Mouse (Mus musculus): ENCODE results near the gene Trp53i11. TPM values are rescaled to one million over a fixed set of nuclear protein-coding genes. Genes with fewer than 3 reads are reported as not detected.
A peak's percentile ranks its signal among the peaks of the same experiment; 100 is the strongest.

Gene Trp53i11
- polyA plus RNA-seq, 1 experiment from 2014 or later = 58.9 TPM

- Histone ChIP-seq H3K9me3 (ENCODE audit: control insufficient read depth, low read length) (no peaks in the 10 kb centered on the region), H3K27ac (ENCODE audit: low read depth) (no peak overlapping the region), H3K27me3 (replicated peaks; ENCODE audit: control insufficient read depth, insufficient read depth, low read length) (peaks cover 9% of the 10 kb centered on the region; the same call in 1 of the 2 replicates), H3K4me1 (replicated peaks; ENCODE audit: control insufficient read depth, insufficient read depth, low read length) (peaks cover 58% of the 10 kb centered on the region), H3K36me3 (ENCODE audit: control insufficient read depth, insufficient read depth, low read length) (no peaks in the 10 kb centered on the region), H3K4me3 (ENCODE audit: low read depth, low read length) (no peak overlapping the region), H3K4me2 (ENCODE audit: low read length) (no peak overlapping the region), H3K9ac (ENCODE audit: low read length) (no peak overlapping the region)
- WGBS = 53% methylated on average over 2 of the region's 2 CpGs
- DNase-seq (ENCODE audit: low spot score) = no peak
- ATAC-seq (replicated peaks; ENCODE audit: low FRiP score, low TSS enrichment, low read depth) = no peak
Observed at GRCm38 (mm10) chr2:93175721-93176120, 11.6 kb upstream of the Trp53i11 start.

- H3K4me1 ChIP-seq (replicated peaks; ENCODE audit: control insufficient read depth, insufficient read depth, low read length) = peaks cover 53% of the 10 kb centered on the region
- no peaks in the 10 kb centered on the region for H3K36me3 ChIP-seq (ENCODE audit: control insufficient read depth, insufficient read depth, low read length)
- H3K4me3 ChIP-seq (ENCODE audit: low read depth, low read length) = no peak overlapping the region
- H3K4me2 ChIP-seq (ENCODE audit: low read length) = 0 out of 2 replicates have a peak overlapping the region, but pooled peaks have one; percentile 14
- ATAC-seq (replicated peaks; ENCODE audit: low FRiP score, low TSS enrichment, low read depth) (no peak), DNase-seq (ENCODE audit: low spot score) (no peak)
- H3K27ac ChIP-seq (ENCODE audit: low read depth) = no peak overlapping the region
- no peak overlapping the region for H3K9ac ChIP-seq (ENCODE audit: low read length)
- 36% methylated on average over 4 of the region's 4 CpGs for WGBS
- no peaks in the 10 kb centered on the region for H3K9me3 ChIP-seq (ENCODE audit: control insufficient read depth, low read length)
- H3K27me3 ChIP-seq (replicated peaks; ENCODE audit: control insufficient read depth, insufficient read depth, low read length) = peaks cover 12% of the 10 kb centered on the region
Observed at GRCm38 (mm10) chr2:93176193-93176798, 11.1 kb upstream of the Trp53i11 start.

GRCm38 (mm10) chr2:93176871-93177667 lies 10.3 kb upstream of the Trp53i11 start:
- no peaks in the 10 kb centered on the region for H3K36me3 ChIP-seq (ENCODE audit: control insufficient read depth, insufficient read depth, low read length)
- ATAC-seq (replicated peaks; ENCODE audit: low FRiP score, low TSS enrichment, low read depth) = peak; percentile 67; the same call in 1 of the 2 replicates
- H3K9me3 ChIP-seq (ENCODE audit: control insufficient read depth, low read length) = no peaks in the 10 kb centered on the region
- H3K4me3 ChIP-seq (ENCODE audit: low read depth, low read length) = no peak overlapping the region
- H3K9ac ChIP-seq (ENCODE audit: low read length) = no peak overlapping the region
- H3K4me2 ChIP-seq (ENCODE audit: low read length) = 0 out of 2 replicates have a peak overlapping the region, but pooled peaks have one; percentile 14
- peaks cover 14% of the 10 kb centered on the region for H3K27me3 ChIP-seq (replicated peaks; ENCODE audit: control insufficient read depth, insufficient read depth, low read length)
- 10% methylated on average over 17 of the region's 17 CpGs for WGBS
- H3K4me1 ChIP-seq (replicated peaks; ENCODE audit: control insufficient read depth, insufficient read depth, low read length) = peaks cover 47% of the 10 kb centered on the region
- DNase-seq (ENCODE audit: low spot score) = peak; percentile 83
- 0 out of 2 replicates have a peak overlapping the region, but pooled peaks have one; percentile 16 for H3K27ac ChIP-seq (ENCODE audit: low read depth)

GRCm38 (mm10) chr2:93177668-93178312 lies 9.6 kb upstream of the Trp53i11 start:
- H3K4me1 ChIP-seq (replicated peaks; ENCODE audit: control insufficient read depth, insufficient read depth, low read length) = peaks cover 40% of the 10 kb centered on the region
- WGBS = 73% methylated on average over 20 of the region's 20 CpGs
- peaks cover 14% of the 10 kb centered on the region for H3K27me3 ChIP-seq (replicated peaks; ENCODE audit: control insufficient read depth, insufficient read depth, low read length)
- H3K36me3 ChIP-seq (ENCODE audit: control insufficient read depth, insufficient read depth, low read length) = no peaks in the 10 kb centered on the region
- no peak overlapping the region for H3K27ac ChIP-seq (ENCODE audit: low read depth)
- H3K9ac ChIP-seq (ENCODE audit: low read length) = no peak overlapping the region
- H3K4me2 ChIP-seq (ENCODE audit: low read length) = no peak overlapping the region
- no peak overlapping the region for H3K4me3 ChIP-seq (ENCODE audit: low read depth, low read length)
- DNase-seq (ENCODE audit: low spot score) (no peak), ATAC-seq (replicated peaks; ENCODE audit: low FRiP score, low TSS enrichment, low read depth) (no peak)
- no peaks in the 10 kb centered on the region for H3K9me3 ChIP-seq (ENCODE audit: control insufficient read depth, low read length)

GRCm38 (mm10) chr2:93178313-93178677 lies 9.1 kb upstream of the Trp53i11 start:
- Histone ChIP-seq H3K4me2 (ENCODE audit: low read length) (no peak overlapping the region), H3K9ac (ENCODE audit: low read length) (no peak overlapping the region), H3K27me3 (replicated peaks; ENCODE audit: control insufficient read depth, insufficient read depth, low read length) (peaks cover 14% of the 10 kb centered on the region), H3K27ac (ENCODE audit: low read depth) (no peak overlapping the region), H3K9me3 (ENCODE audit: control insufficient read depth, low read length) (no peaks in the 10 kb centered on the region), H3K4me3 (ENCODE audit: low read depth, low read length) (no peak overlapping the region), H3K36me3 (ENCODE audit: control insufficient read depth, insufficient read depth, low read length) (no peaks in the 10 kb centered on the region), H3K4me1 (replicated peaks; ENCODE audit: control insufficient read depth, insufficient read depth, low read length) (peaks cover 39% of the 10 kb centered on the region)
- 82% methylated on average over 4 of the region's 4 CpGs for WGBS
- DNase-seq (ENCODE audit: low spot score) = no peak
- no peak for ATAC-seq (replicated peaks; ENCODE audit: low FRiP score, low TSS enrichment, low read depth)

- Histone ChIP-seq H3K4me2 (ENCODE audit: low read length) (peak overlapping the region; percentile 55), H3K4me1 (replicated peaks; ENCODE audit: control insufficient read depth, insufficient read depth, low read length) (peaks cover 35% of the 10 kb centered on the region), H3K27ac (ENCODE audit: low read depth) (no peak overlapping the region), H3K9me3 (ENCODE audit: control insufficient read depth, low read length) (no peaks in the 10 kb centered on the region), H3K36me3 (ENCODE audit: control insufficient read depth, insufficient read depth, low read length) (no peaks in the 10 kb centered on the region), H3K27me3 (replicated peaks; ENCODE audit: control insufficient read depth, insufficient read depth, low read length) (peaks cover 14% of the 10 kb centered on the region), H3K9ac (ENCODE audit: low read length) (no peak overlapping the region), H3K4me3 (ENCODE audit: low read depth, low read length) (no peak overlapping the region)
- DNase-seq (ENCODE audit: low spot score) (no peak), ATAC-seq (replicated peaks; ENCODE audit: low FRiP score, low TSS enrichment, low read depth) (peak; percentile 40; the same call in 1 of the 2 replicates)
- 49% methylated on average over 5 of the region's 5 CpGs for WGBS
Observed at GRCm38 (mm10) chr2:93179603-93180002, 7.7 kb upstream of the Trp53i11 start.

- Histone ChIP-seq H3K36me3 (ENCODE audit: control insufficient read depth, insufficient read depth, low read length) (no peaks in the 10 kb centered on the region), H3K9ac (ENCODE audit: low read length) (peak overlapping the region; percentile 25; the same call in 1 of the 2 replicates), H3K4me2 (ENCODE audit: low read length) (peak overlapping the region; percentile 55), H3K9me3 (ENCODE audit: control insufficient read depth, low read length) (no peaks in the 10 kb centered on the region), H3K4me3 (ENCODE audit: low read depth, low read length) (peak overlapping the region; percentile 27), H3K27ac (ENCODE audit: low read depth) (no peak overlapping the region), H3K27me3 (replicated peaks; ENCODE audit: control insufficient read depth, insufficient read depth, low read length) (peaks cover 14% of the 10 kb centered on the region), H3K4me1 (replicated peaks; ENCODE audit: control insufficient read depth, insufficient read depth, low read length) (peaks cover 32% of the 10 kb centered on the region)
- DNase-seq (ENCODE audit: low spot score) (no peak), ATAC-seq (replicated peaks; ENCODE audit: low FRiP score, low TSS enrichment, low read depth) (no peak)
- WGBS = 2% methylated on average over 40 of the region's 41 CpGs
Observed at GRCm38 (mm10) chr2:93180077-93180844, 7.1 kb upstream of the Trp53i11 start.

- no peak for DNase-seq (ENCODE audit: low spot score)
- WGBS = 61% methylated on average over 11 of the region's 11 CpGs
- Histone ChIP-seq H3K9ac (ENCODE audit: low read length) (no peak overlapping the region), H3K36me3 (ENCODE audit: control insufficient read depth, insufficient read depth, low read length) (no peaks in the 10 kb centered on the region), H3K4me1 (replicated peaks; ENCODE audit: control insufficient read depth, insufficient read depth, low read length) (peaks cover 8% of the 10 kb centered on the region), H3K4me3 (ENCODE audit: low read depth, low read length) (no peak overlapping the region), H3K4me2 (ENCODE audit: low read length) (no peak overlapping the region), H3K27ac (ENCODE audit: low read depth) (no peak overlapping the region), H3K27me3 (replicated peaks; ENCODE audit: control insufficient read depth, insufficient read depth, low read length) (peaks cover 14% of the 10 kb centered on the region), H3K9me3 (ENCODE audit: control insufficient read depth, low read length) (no peaks in the 10 kb centered on the region)
- no peak for ATAC-seq (replicated peaks; ENCODE audit: low FRiP score, low TSS enrichment, low read depth)
Observed at GRCm38 (mm10) chr2:93182859-93183258, 4.5 kb upstream of the Trp53i11 start.
